Comparison of ENCODE assay signal across 8 mouse cellular contexts in genomic region chr4:108070723-108071122, GRCm38 (mm10). TPM values are rescaled to one million over a fixed set of nuclear protein-coding genes. Genes with fewer than 3 reads are reported as not detected.
A peak's percentile ranks its signal among the peaks of the same experiment; 100 is the strongest.
DNase-seq lines count a peak whose midpoint lies in the region; ATAC-seq and TF ChIP-seq lines count a peak whose summit lies in the region.

No protein-coding gene starts in this region.

- no peak for ATAC-seq in kidney, embryonic 15.5 days (replicated peaks; ENCODE audit: low FRiP score)
- no peak for ATAC-seq in forebrain, embryonic 14.5 days
- ATAC-seq in limb, embryonic 11.5 days (ENCODE audit: insufficient number of reproducible peaks, low FRiP score, low TSS enrichment, low read depth), result no peak
- ATAC-seq in stomach, embryonic 14.5 days (ENCODE audit: insufficient number of reproducible peaks, insufficient read depth, low FRiP score, low read depth), result no peak

- peaks cover 13% of the 10 kb centered on the region for H3K4me1 ChIP-seq in kidney, embryonic 15.5 days
- H3K4me1 ChIP-seq in bone marrow, adult 2 months (ENCODE audit: control insufficient read depth, insufficient read depth, low read length), result no peaks in the 10 kb centered on the region; the same call in 1 of the 2 replicates
- H3K4me1 ChIP-seq in forebrain, embryonic 14.5 days (ENCODE audit: control insufficient read depth, insufficient read depth, low read length), result 0 out of 2 replicates have a peak, but pooled peaks cover 5% of the 10 kb centered on the region
- peaks cover 7% of the 10 kb centered on the region; the same call in 1 of the 2 replicates for H3K4me1 ChIP-seq in limb, embryonic 11.5 days (ENCODE audit: control insufficient read depth, insufficient read depth, low read length)
- H3K4me1 ChIP-seq in stomach, embryonic 14.5 days (ENCODE audit: control insufficient read depth, insufficient read depth, low read length), result peaks cover 5% of the 10 kb centered on the region; the same call in 1 of the 2 replicates

- peak overlapping the region; percentile 50 for H3K9ac ChIP-seq in kidney, embryonic 15.5 days
- H3K9ac ChIP-seq in forebrain, embryonic 14.5 days (ENCODE audit: low read length), result peak overlapping the region; percentile 62
- peak overlapping the region; percentile 62 for H3K9ac ChIP-seq in limb, embryonic 11.5 days (ENCODE audit: low read length)
- H3K9ac ChIP-seq in stomach, embryonic 14.5 days (replicated peaks; ENCODE audit: low read depth, low read length), result peak overlapping the region; percentile 41

- H3K9me3 ChIP-seq in kidney, embryonic 15.5 days (replicated peaks), result no peaks in the 10 kb centered on the region
- no peaks in the 10 kb centered on the region for H3K9me3 ChIP-seq in forebrain, embryonic 14.5 days (replicated peaks; ENCODE audit: control insufficient read depth, low read length)
- no peaks in the 10 kb centered on the region for H3K9me3 ChIP-seq in limb, embryonic 11.5 days (ENCODE audit: control insufficient read depth, low read length)
- no peaks in the 10 kb centered on the region for H3K9me3 ChIP-seq in stomach, embryonic 14.5 days (ENCODE audit: control insufficient read depth, low read depth, low read length)

- TF ChIP-seq CTCF in bone marrow, adult 2 months (IDR thresholded peaks at IDR 0.05; ENCODE audit: control insufficient read depth, insufficient read depth, low read length), result no peak

- peak overlapping the region; percentile 57 for H3K27ac ChIP-seq in kidney, embryonic 15.5 days
- H3K27ac ChIP-seq in bone marrow, adult 2 months (ENCODE audit: control insufficient read depth, insufficient read depth, low read depth, low read length, poor library complexity), result no peak overlapping the region
- H3K27ac ChIP-seq in forebrain, embryonic 14.5 days (ENCODE audit: low read depth, low read length), result no peak overlapping the region
- H3K27ac ChIP-seq in limb, embryonic 11.5 days (replicated peaks; ENCODE audit: low read depth, low read length), result no peak overlapping the region
- H3K27ac ChIP-seq in stomach, embryonic 14.5 days (ENCODE audit: low read length), result no peak overlapping the region

- H3K4me2 ChIP-seq in kidney, embryonic 15.5 days, result peak overlapping the region; percentile 62
- peak overlapping the region; percentile 77 for H3K4me2 ChIP-seq in forebrain, embryonic 14.5 days (ENCODE audit: low read length)
- peak overlapping the region; percentile 86 for H3K4me2 ChIP-seq in limb, embryonic 11.5 days (ENCODE audit: low read depth, severe bottlenecking)
- peak overlapping the region; percentile 69 for H3K4me2 ChIP-seq in stomach, embryonic 14.5 days (replicated peaks; ENCODE audit: low read depth, low read length)

- DNase-seq in kidney, adult 8-10 months, result no peak
- DNase-seq in forebrain, embryonic 14.5 days (ENCODE audit: low spot score), result no peak
- DNase-seq in limb, embryonic 11.5 days (ENCODE audit: low spot score), result no peak
- DNase-seq in cerebellum, adult 9-10 months, result no peak
- DNase-seq in ovary, postnatal 10 days (ENCODE audit: low spot score), result no peak

- no peak for TF ChIP-seq POLR2A in bone marrow, adult 2 months (IDR thresholded peaks at IDR 0.05; ENCODE audit: borderline replicate concordance, control insufficient read depth, low read depth, low read length)

- H3K4me3 ChIP-seq in kidney, embryonic 15.5 days (replicated peaks), result peak overlapping the region; percentile 53
- H3K4me3 ChIP-seq in bone marrow, adult 2 months (replicated peaks; ENCODE audit: control insufficient read depth, low read depth, low read length), result peak overlapping the region; percentile 86
- peak overlapping the region; percentile 45 for H3K4me3 ChIP-seq in forebrain, embryonic 14.5 days (ENCODE audit: low read depth, low read length)
- H3K4me3 ChIP-seq in limb, embryonic 11.5 days (ENCODE audit: low read depth, low read length), result peak overlapping the region; percentile 48
- peak overlapping the region; percentile 50 for H3K4me3 ChIP-seq in stomach, embryonic 14.5 days (ENCODE audit: low read depth, low read length)

- H3K36me3 ChIP-seq in kidney, embryonic 15.5 days, result peaks cover 20% of the 10 kb centered on the region
- H3K36me3 ChIP-seq in forebrain, embryonic 14.5 days (ENCODE audit: control insufficient read depth, insufficient read depth, low read length), result peaks cover 16% of the 10 kb centered on the region; the same call in 1 of the 2 replicates
- no peaks in the 10 kb centered on the region for H3K36me3 ChIP-seq in limb, embryonic 11.5 days (ENCODE audit: control insufficient read depth, insufficient read depth, low read length)
- no peaks in the 10 kb centered on the region for H3K36me3 ChIP-seq in stomach, embryonic 14.5 days (ENCODE audit: control insufficient read depth, insufficient read depth, low read length)

- 10% methylated on average over 8 of the region's 8 CpGs for whole genome bisulfite sequencing in kidney, embryonic 15.5 days
- WGBS in bone marrow, adult 2 months, result 4% methylated on average over 8 of the region's 8 CpGs
- WGBS in forebrain, embryonic 14.5 days, result 5% methylated on average over 8 of the region's 8 CpGs
- WGBS in limb, embryonic 11.5 days, result 16% methylated on average over 8 of the region's 8 CpGs
- 5% methylated on average over 8 of the region's 8 CpGs for WGBS in stomach, embryonic 14.5 days

- H3K27me3 ChIP-seq in kidney, embryonic 15.5 days, result no peaks in the 10 kb centered on the region
- no peaks in the 10 kb centered on the region for H3K27me3 ChIP-seq in forebrain, embryonic 14.5 days (replicated peaks; ENCODE audit: control insufficient read depth, insufficient read depth, low read length)
- no peaks in the 10 kb centered on the region for H3K27me3 ChIP-seq in limb, embryonic 11.5 days (ENCODE audit: control insufficient read depth, insufficient read depth, low read length)
- no peaks in the 10 kb centered on the region for H3K27me3 ChIP-seq in stomach, embryonic 14.5 days (ENCODE audit: control insufficient read depth, insufficient read depth, low read length)

RNA-seq across cellular contexts. Expression of gene Podn, which starts 25.5 kb away (rescaled TPM):
- 0.53 and 1.1 TPM in 2 replicates for polyA plus RNA-seq in kidney, embryonic 15.5 days (2015; fragmentation: Nextera tagmentation; extraction: Ambion mirVana)
- 5.1 and 5.2 TPM in 2 replicates for polyA plus RNA-seq in bone marrow, adult 2 months (2011; ENCODE audit: insufficient read depth, insufficient read length, low replicate concordance, missing spikeins)
- polyA plus RNA-seq in forebrain, embryonic 14.5 days (2014; fragmentation: Nextera tagmentation; extraction: Ambion mirVana), result 0.19 and 0.85 TPM in 2 replicates
- polyA plus RNA-seq in limb, embryonic 11.5 days (2014; fragmentation: Nextera tagmentation; extraction: Ambion mirVana), result 0.35 and 1.0 TPM in 2 replicates
- 3.4 and 5.5 TPM in 2 replicates for polyA plus RNA-seq in stomach, embryonic 14.5 days (2014; fragmentation: Nextera tagmentation; extraction: Ambion mirVana)
